Mouse (Mus musculus) heart, embryonic 10.5 days (tissue): ENCODE measurements at regions not wholly inside any gene's neighbourhood (a gene's known extent, or its start where the extent isn't known, plus 50 kb on each side); places are given as distances from the start of the nearest gene placed in this dataset.

ENCODE experiments used
- DNase-seq: peaks from one replicate; pipeline ENCODE4 v3.0.0-alpha.2; 2017; ENCODE audit warnings: low spot score
- H3K27ac ChIP-seq: fragments of 300-500 bp; sonication (generic); 2 replicates; pipeline ENCODE4 v1.5.1; 2016; ENCODE audit warnings: mild to moderate bottlenecking
- H3K27me3 ChIP-seq: fragments of 300-500 bp; sonication (generic); 2 replicates; pipeline ENCODE4 v1.6.1; 2016; ENCODE audit warnings: mild to moderate bottlenecking; ENCODE audit not compliant: poor library complexity, insufficient read depth, severe bottlenecking
- H3K36me3 ChIP-seq: fragments of 300-500 bp; sonication (generic); 2 replicates; pipeline ENCODE4 v1.6.1; 2016; ENCODE audit warnings: mild to moderate bottlenecking, moderate library complexity
- H3K4me1 ChIP-seq: fragments of 300-500 bp; sonication (generic); 2 replicates; pipeline ENCODE4 v1.6.1; 2016; ENCODE audit warnings: mild to moderate bottlenecking
- H3K4me3 ChIP-seq: fragments of 300-500 bp; sonication (generic); 2 replicates; pipeline ENCODE4 v1.5.1; 2016; ENCODE audit warnings: mild to moderate bottlenecking, moderate library complexity
- H3K9me3 ChIP-seq: fragments of 300-500 bp; sonication (generic); 2 replicates; pipeline ENCODE4 v1.6.1; 2016; ENCODE audit warnings: mild to moderate bottlenecking, moderate library complexity
- WGBS: fragments of 180-500 bp; shearing (Covaris S2); methylation state at CpG from one replicate; pipeline ENCODE4 v1.1.7; 2016; 5-methylcytosine and 5-hydroxymethylcytosine counted together

GRCm38 (mm10) chr6:17400147-17400546, 63.5 kb upstream of the Met start:
- WGBS: 56% methylated on average over 2 of the region's 2 CpGs
- H3K36me3 ChIP-seq: no peaks in the 10 kb centered on the region
- no peak overlapping the region for H3K4me3 ChIP-seq
- no peak for DNase-seq
- no peaks in the 10 kb centered on the region for H3K9me3 ChIP-seq
- peak overlapping the region; percentile 36; the same call in 1 of the 2 replicates for H3K27ac ChIP-seq
- H3K27me3 ChIP-seq: no peaks in the 10 kb centered on the region
- peaks cover 26% of the 10 kb centered on the region for H3K4me1 ChIP-seq

GRCm38 (mm10) chr6:17408094-17408493, 55.5 kb upstream of the Met start:
- no peak overlapping the region for H3K27ac ChIP-seq
- WGBS: 82% methylated on average over 1 of the region's 1 CpGs
- no peak for DNase-seq
- H3K4me1 ChIP-seq: peaks cover 15% of the 10 kb centered on the region
- H3K36me3 ChIP-seq: no peaks in the 10 kb centered on the region
- no peaks in the 10 kb centered on the region for H3K27me3 ChIP-seq
- H3K4me3 ChIP-seq: no peak overlapping the region
- no peaks in the 10 kb centered on the region for H3K9me3 ChIP-seq

- H3K4me3 ChIP-seq: no peak overlapping the region
- no peak overlapping the region for H3K27ac ChIP-seq
- no peak for DNase-seq
- no peaks in the 10 kb centered on the region for H3K36me3 ChIP-seq
- no peaks in the 10 kb centered on the region for H3K9me3 ChIP-seq
- WGBS: 69% methylated on average over 9 of the region's 9 CpGs
- H3K4me1 ChIP-seq: peaks cover 2% of the 10 kb centered on the region; the same call in 1 of the 2 replicates
- H3K27me3 ChIP-seq: no peaks in the 10 kb centered on the region
Observed at GRCm38 (mm10) chr6:17409703-17410408, 53.7 kb upstream of the Met start.

GRCm38 (mm10) chr6:17410409-17410722, 53.2 kb upstream of the Met start:
- no peaks in the 10 kb centered on the region for H3K4me1 ChIP-seq
- H3K27ac ChIP-seq: no peak overlapping the region
- H3K9me3 ChIP-seq: no peaks in the 10 kb centered on the region
- H3K27me3 ChIP-seq: no peaks in the 10 kb centered on the region
- no peaks in the 10 kb centered on the region for H3K36me3 ChIP-seq
- WGBS: 56% methylated on average over 4 of the region's 4 CpGs
- no peak overlapping the region for H3K4me3 ChIP-seq
- DNase-seq: no peak
